Mouse (Mus musculus) midbrain, embryonic 16.5 days (tissue): Measurements from ENCODE around the gene Myt1l. TPM values are rescaled to one million over a fixed set of nuclear protein-coding genes. Genes with fewer than 3 reads are reported as not detected.

Source experiments
- ATAC-seq: fragments of 200-750 bp; cut with Nextera tagmentation; 2 replicates; pipeline ENCODE4 v1.8.0; 2017; ENCODE audit warnings: moderate TSS enrichment
- H3K27ac ChIP-seq: fragments of 300-500 bp; sonication (generic); 2 replicates; pipeline ENCODE4 v1.5.1; 2014; ENCODE audit warnings: mild to moderate bottlenecking, low read length, mixed read lengths
- H3K27me3 ChIP-seq: fragments of 300-500 bp; sonication (generic); 2 replicates; pipeline ENCODE4 v1.6.1; 2014; ENCODE audit warnings: low read depth, low read length, mixed read lengths; ENCODE audit not compliant: control insufficient read depth, insufficient read depth
- H3K36me3 ChIP-seq: fragments of 300-500 bp; sonication (generic); 2 replicates; pipeline ENCODE4 v1.6.1; 2014; ENCODE audit warnings: mild to moderate bottlenecking, low read length, moderate library complexity, mixed read lengths; ENCODE audit not compliant: control insufficient read depth, insufficient read depth
- H3K4me1 ChIP-seq: fragments of 300-500 bp; sonication (generic); 2 replicates; pipeline ENCODE4 v1.6.1; 2014; ENCODE audit warnings: mild to moderate bottlenecking, low read length, mixed read lengths; ENCODE audit not compliant: control insufficient read depth, insufficient read depth
- H3K4me2 ChIP-seq: fragments of 300-500 bp; sonication (generic); 2 replicates; pipeline ENCODE4 v1.6.1; 2014; ENCODE audit warnings: mild to moderate bottlenecking, low read length, mixed read lengths
- H3K4me3 ChIP-seq: fragments of 300-500 bp; sonication (generic); 2 replicates; pipeline ENCODE4 v1.5.1; 2014; ENCODE audit warnings: low read depth, mild to moderate bottlenecking, low read length, moderate library complexity, mixed read lengths
- H3K9ac ChIP-seq: fragments of 300-500 bp; sonication (generic); 2 replicates; pipeline ENCODE4 v1.6.1; 2014; ENCODE audit warnings: low read depth, low read length, mixed read lengths
- H3K9me3 ChIP-seq: fragments of 300-500 bp; sonication (generic); replicated peaks from 2 replicates; pipeline ENCODE4 v1.6.1; 2014; ENCODE audit warnings: mild to moderate bottlenecking, low read length, mixed read lengths; ENCODE audit not compliant: control insufficient read depth, poor library complexity, severe bottlenecking
- WGBS: fragments of 180-500 bp; shearing (Covaris S2); extraction: QIAGEN DNeasy Blood & Tissue Kit; methylation state at CpG from one replicate; pipeline ENCODE4 v1.1.7; 2014; 5-methylcytosine and 5-hydroxymethylcytosine counted together
- polyA plus RNA-seq: library from polyadenylated mRNA; unstranded; fragments of >200 nt; fragmentation: Nextera tagmentation; extraction: Ambion mirVana; gene quantifications from 2 replicates; pipeline ENCODE4 v1.2.1, GENCODE M21; 2015

Gene Myt1l
- polyA plus RNA-seq, 1 experiment from 2014 or later, result 304 TPM

DNA sequence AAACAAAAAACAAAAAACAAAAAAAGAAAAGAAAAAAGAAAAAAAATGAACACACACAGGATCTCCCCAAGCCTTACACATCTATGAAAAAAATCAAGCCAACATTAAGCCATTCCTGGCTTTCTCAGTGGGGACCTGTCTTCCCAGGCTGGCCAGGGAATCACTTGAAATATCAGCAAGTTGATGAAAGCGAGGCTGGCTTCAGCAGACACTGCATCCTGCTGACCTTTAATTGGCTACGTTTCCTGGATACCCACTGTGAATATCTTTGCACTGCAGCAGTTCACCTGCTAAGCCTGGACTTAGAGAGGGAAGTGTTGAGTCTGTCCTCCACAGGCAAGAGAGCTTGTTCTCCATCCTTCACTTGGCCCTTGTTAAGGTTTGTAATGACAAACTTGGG is 332.8 kb downstream of the Myt1l start:
- no peak overlapping the region for H3K9ac ChIP-seq
- H3K9me3 ChIP-seq, result no peaks in the 10 kb centered on the region
- peaks cover 18% of the 10 kb centered on the region; the same call in 1 of the 2 replicates for H3K36me3 ChIP-seq
- no peaks in the 10 kb centered on the region for H3K4me1 ChIP-seq
- no peak overlapping the region for H3K4me2 ChIP-seq
- 30% methylated on average over 2 of the region's 2 CpGs for WGBS
- no peak overlapping the region for H3K4me3 ChIP-seq
- H3K27me3 ChIP-seq, result no peaks in the 10 kb centered on the region
- ATAC-seq, result no peak; the same call in 1 of the 2 replicates
- peak overlapping the region; percentile 5; the same call in 1 of the 2 replicates for H3K27ac ChIP-seq

DNA sequence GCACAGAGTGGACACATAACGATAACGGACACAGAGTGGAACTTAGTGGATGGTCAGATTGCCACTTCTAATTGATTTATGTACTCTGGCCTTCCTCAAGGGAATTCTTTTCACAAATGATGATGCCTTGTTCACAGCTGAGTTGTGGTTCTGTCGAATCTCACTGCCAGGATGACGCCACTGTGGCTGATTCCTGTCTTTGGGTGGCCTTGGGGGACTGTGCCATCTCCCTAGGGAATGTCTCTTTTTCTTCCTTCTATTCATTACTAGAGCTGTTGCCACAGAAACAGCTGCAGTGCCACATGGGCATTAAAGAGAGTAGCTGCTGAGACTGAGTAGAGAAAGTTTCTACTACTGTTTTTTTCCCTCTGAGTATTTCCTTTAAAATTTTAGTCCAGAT is 340.1 kb downstream of the Myt1l start:
- no peak for ATAC-seq
- H3K9ac ChIP-seq, result no peak overlapping the region
- no peaks in the 10 kb centered on the region for H3K27me3 ChIP-seq
- peak overlapping the region; percentile 51 for H3K27ac ChIP-seq
- no peak overlapping the region for H3K4me3 ChIP-seq
- no peak overlapping the region for H3K4me2 ChIP-seq
- peaks cover 32% of the 10 kb centered on the region for H3K4me1 ChIP-seq
- WGBS, result 55% methylated on average over 4 of the region's 4 CpGs
- no peaks in the 10 kb centered on the region for H3K9me3 ChIP-seq
- peaks cover 9% of the 10 kb centered on the region; the same call in 1 of the 2 replicates for H3K36me3 ChIP-seq

DNA sequence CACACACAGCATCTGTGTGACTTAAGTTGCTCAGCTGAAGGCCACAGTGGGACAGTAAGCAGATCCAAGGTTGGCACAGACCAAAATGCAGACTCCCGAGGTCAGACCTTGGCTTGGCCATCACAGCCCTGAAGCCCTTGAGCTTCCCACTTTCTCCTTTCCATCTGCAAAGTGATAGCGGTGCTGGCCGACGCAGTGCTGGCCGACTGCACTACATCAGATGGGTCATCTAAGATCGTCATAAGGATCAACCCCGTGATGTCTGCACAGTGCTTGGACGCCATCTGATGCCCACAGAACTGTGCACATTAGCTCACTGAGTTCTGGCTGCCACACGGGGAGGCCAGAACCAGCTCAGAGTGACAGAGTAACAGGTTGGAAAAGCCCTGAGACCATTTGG is 340.6 kb downstream of the Myt1l start:
- Histone ChIP-seq H3K36me3 (peaks cover 9% of the 10 kb centered on the region; the same call in 1 of the 2 replicates), H3K27ac (peak overlapping the region; percentile 51), H3K9ac (no peak overlapping the region), H3K27me3 (no peaks in the 10 kb centered on the region), H3K4me2 (no peak overlapping the region), H3K4me1 (peaks cover 36% of the 10 kb centered on the region), H3K9me3 (no peaks in the 10 kb centered on the region), H3K4me3 (no peak overlapping the region)
- 83% methylated on average over 9 of the region's 9 CpGs for WGBS
- no peak for ATAC-seq

DNA sequence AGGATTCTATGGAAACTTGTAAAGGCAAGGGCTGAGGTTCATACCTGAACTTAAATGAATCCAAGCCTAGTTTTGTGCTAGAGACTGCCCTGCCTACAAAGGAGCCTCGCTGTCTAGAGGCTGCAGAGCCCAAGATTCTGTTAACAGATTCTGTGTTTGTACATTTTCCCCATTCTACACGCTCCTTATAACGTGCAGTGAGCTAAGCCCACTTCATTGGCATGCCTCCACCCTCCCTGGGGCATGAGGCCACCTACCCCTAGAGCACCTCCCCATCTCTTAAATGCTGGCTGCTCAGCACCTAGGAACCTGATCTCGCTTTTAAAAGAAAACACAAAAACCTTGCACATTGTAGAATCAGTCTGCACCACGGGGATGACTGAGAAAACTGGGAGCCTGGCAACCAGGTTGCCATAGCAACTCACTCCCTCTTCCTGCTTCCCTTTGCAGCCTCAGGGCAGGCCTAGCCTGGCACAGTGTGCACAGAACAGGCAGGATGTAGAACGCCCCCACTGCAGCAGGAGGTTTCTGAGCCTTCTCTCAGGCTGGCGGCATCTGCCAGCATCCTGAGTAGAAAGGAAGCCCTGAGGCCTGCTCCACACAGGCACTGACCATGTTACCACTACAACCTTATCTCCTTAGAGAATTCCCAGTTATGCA is 344.1 kb downstream of the Myt1l start:
- Histone ChIP-seq H3K36me3 (peaks cover 7% of the 10 kb centered on the region), H3K4me2 (peak overlapping the region; percentile 40), H3K27ac (peak overlapping the region; percentile 97), H3K27me3 (no peaks in the 10 kb centered on the region), H3K9ac (peak overlapping the region; percentile 56; the same call in 1 of the 2 replicates), H3K9me3 (no peaks in the 10 kb centered on the region), H3K4me1 (peaks cover 41% of the 10 kb centered on the region), H3K4me3 (no peak overlapping the region)
- peak; percentile 98 for ATAC-seq
- 1% methylated on average over 7 of the region's 7 CpGs for WGBS

DNA sequence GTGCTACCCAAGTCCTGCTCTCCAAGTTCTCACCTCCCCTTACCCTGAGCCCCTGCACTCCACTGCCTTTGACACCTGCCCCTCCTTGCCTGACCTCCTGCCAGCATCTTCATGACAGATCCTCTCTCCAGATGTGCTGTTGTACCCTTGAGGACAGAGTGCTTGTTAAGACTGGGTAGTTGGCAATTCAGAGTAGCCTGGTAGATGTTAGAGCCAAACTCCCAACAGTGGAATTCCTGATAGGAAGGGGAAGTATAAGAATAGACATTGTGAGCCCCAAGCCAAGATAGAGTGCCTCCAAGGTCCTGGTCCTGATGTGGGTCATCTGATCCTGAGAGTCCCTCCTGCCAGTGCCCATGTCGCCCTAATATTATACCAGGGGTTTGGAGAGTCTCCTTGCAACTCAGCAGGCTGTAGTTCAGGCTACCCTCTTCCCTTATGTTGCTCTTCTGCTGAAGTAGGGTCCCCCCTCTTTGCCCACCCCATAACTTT is 345.1 kb downstream of the Myt1l start:
- Histone ChIP-seq H3K36me3 (peaks cover 6% of the 10 kb centered on the region; the same call in 1 of the 2 replicates), H3K4me1 (peaks cover 38% of the 10 kb centered on the region), H3K27ac (peak overlapping the region; percentile 97), H3K4me2 (no peak overlapping the region), H3K9me3 (no peaks in the 10 kb centered on the region), H3K4me3 (no peak overlapping the region), H3K9ac (no peak overlapping the region), H3K27me3 (no peaks in the 10 kb centered on the region)
- WGBS, result 62% methylated on average over 1 of the region's 1 CpGs
- ATAC-seq, result no peak; the same call in 1 of the 2 replicates

DNA sequence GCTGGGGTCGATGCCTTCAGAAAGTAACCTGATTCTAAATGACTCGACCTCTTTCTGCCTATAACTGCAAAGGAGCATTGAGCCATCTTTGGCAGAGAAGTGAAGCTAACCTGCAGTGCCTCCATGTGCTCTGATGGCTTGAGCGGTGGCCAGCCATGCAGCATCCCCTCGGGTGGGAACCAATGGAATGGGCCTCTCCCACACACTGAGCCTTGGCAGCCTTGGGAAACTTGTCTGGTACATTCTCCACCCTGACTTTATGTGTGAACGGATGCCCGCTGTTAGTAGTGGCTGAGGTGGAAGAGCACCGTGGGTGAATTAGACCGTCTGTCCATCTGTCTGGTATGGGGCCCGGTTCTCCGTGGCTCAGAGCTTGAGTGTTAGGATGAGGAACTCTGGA is 349.8 kb downstream of the Myt1l start:
- Histone ChIP-seq H3K4me1 (peaks cover 31% of the 10 kb centered on the region), H3K27me3 (no peaks in the 10 kb centered on the region), H3K4me2 (no peak overlapping the region), H3K27ac (no peak overlapping the region), H3K9ac (no peak overlapping the region), H3K4me3 (no peak overlapping the region), H3K9me3 (no peaks in the 10 kb centered on the region), H3K36me3 (peaks cover 10% of the 10 kb centered on the region; the same call in 1 of the 2 replicates)
- ATAC-seq, result no peak
- 90% methylated on average over 10 of the region's 10 CpGs for whole genome bisulfite sequencing

DNA sequence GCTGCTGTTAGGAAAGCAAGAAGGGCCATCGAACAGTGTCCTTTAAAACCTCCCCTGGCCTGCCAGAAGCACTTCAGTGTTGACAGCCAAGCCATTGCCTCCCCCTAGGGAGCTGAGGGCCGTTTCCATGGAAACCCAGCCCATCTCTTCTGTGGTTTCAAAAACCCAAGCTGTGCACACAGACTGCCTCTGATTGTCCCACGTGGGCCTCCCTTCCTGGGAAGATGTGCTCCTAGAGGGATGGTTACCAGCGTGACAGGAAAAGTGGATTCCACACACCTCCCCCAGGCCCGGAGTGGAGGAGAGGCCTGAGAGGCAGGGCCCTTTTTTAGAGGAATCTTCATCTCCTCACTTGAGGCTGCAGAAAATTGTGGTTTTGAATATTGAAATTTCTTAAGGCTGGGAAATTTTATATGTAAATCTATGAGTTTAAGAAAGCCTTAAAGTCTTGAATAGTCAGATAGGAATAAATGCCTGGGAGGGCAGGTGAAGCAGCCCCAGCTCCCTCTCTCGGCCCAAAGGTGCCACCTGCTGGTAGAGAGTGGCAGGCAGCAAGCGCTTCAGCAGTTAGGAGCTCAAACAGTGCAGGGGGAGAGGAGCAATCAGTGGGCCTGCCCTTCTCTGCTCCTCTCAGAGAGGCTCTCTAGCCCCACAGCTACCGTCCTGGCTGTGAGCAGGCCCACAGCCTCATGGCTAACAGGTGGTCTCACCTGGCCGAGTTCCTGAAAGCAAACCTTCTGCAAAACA is 354.9 kb downstream of the Myt1l start:
- Histone ChIP-seq H3K4me2 (peak overlapping the region; percentile 21), H3K9ac (peak overlapping the region; percentile 27), H3K27me3 (no peaks in the 10 kb centered on the region), H3K27ac (peak overlapping the region; percentile 81), H3K36me3 (peaks cover 12% of the 10 kb centered on the region), H3K9me3 (no peaks in the 10 kb centered on the region), H3K4me1 (peaks cover 35% of the 10 kb centered on the region), H3K4me3 (no peak overlapping the region)
- WGBS, result 6% methylated on average over 9 of the region's 9 CpGs
- peak; percentile 92 for ATAC-seq

DNA sequence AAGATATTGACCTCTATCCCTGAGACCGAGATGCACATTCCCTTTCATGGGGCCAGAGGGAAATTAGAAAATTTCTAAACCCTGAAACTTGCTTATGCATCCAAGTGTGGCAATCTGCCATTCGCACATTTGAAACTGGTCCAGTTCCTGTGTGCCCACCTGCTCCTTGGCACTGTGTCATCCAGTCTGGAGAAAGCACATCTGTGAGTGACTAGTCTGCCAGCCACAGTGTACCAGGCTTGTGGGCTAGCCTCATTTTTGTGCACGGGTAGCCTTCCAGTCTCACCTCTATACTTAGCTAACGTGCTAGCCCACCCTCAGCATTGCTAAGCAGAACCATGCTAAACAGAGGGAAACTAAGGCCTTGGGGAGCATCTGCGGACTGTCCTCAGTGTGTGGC is 356.2 kb downstream of the Myt1l start:
- H3K4me2 ChIP-seq, result no peak overlapping the region
- 71% methylated on average over 5 of the region's 5 CpGs for WGBS
- no peak for ATAC-seq
- no peaks in the 10 kb centered on the region for H3K9me3 ChIP-seq
- peaks cover 7% of the 10 kb centered on the region for H3K36me3 ChIP-seq
- H3K9ac ChIP-seq, result peak overlapping the region; percentile 16; the same call in 1 of the 2 replicates
- H3K27ac ChIP-seq, result peak overlapping the region; percentile 81
- no peaks in the 10 kb centered on the region for H3K27me3 ChIP-seq
- H3K4me3 ChIP-seq, result no peak overlapping the region
- peaks cover 35% of the 10 kb centered on the region for H3K4me1 ChIP-seq

DNA sequence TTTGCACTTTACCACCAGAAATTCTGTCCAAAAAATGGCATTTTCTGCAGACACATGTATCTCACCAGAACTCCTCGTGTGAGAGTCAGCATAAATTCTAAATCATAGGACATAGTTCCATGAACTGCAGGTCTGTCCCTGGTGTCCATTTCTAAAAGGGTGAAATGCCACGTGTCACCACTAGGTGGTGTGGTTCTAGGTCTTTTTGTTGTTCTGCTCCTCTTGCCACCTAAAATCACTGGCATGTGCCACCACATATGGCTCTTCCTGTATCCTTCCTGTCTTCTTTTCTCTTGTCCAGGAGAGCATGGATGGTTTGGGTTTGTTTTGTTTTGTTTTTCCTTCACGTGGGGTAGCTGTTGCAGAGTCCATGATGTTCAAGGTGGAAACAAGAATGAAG is 366.5 kb downstream of the Myt1l start:
- no peak overlapping the region for H3K4me3 ChIP-seq
- H3K9ac ChIP-seq, result no peak overlapping the region
- H3K4me1 ChIP-seq, result no peaks in the 10 kb centered on the region
- H3K27me3 ChIP-seq, result no peaks in the 10 kb centered on the region
- peaks cover 29% of the 10 kb centered on the region for H3K36me3 ChIP-seq
- 0 out of 2 replicates have a peak, but pooled peaks have one; percentile 3 for ATAC-seq
- 20% methylated on average over 3 of the region's 3 CpGs for WGBS
- no peaks in the 10 kb centered on the region for H3K9me3 ChIP-seq
- no peak overlapping the region for H3K27ac ChIP-seq
- no peak overlapping the region for H3K4me2 ChIP-seq
